Comparison of ENCODE assay signal across 21 mouse cellular contexts in genomic region chr2:109995061-109995460, GRCm38 (mm10). TPM values are rescaled to one million over a fixed set of nuclear protein-coding genes. Genes with fewer than 3 reads are reported as not detected.
A peak's percentile ranks its signal among the peaks of the same experiment; 100 is the strongest.
DNase-seq lines count a peak whose midpoint lies in the region; ATAC-seq and TF ChIP-seq lines count a peak whose summit lies in the region.
"Had no signal": no experiment of that assay in that cellular context is flagged by ENCODE, and none has a peak within 500 bp of the region (broad histone marks: within the 10 kb centered on the region; RNA-seq: fewer than 3 reads in every experiment).

No protein-coding gene starts in this region.

- no peak for TF ChIP-seq CTCF in intestine, postnatal 0 days (IDR thresholded peaks at IDR 0.05; ENCODE audit: low read depth)
- TF ChIP-seq CTCF in stomach, postnatal 0 days (IDR thresholded peaks at IDR 0.05; ENCODE audit: low read depth): no peak
- no peak for TF ChIP-seq CTCF in liver, embryonic 14.5 days (IDR thresholded peaks at IDR 0.05; ENCODE audit: low read depth)

- H3K4me3 ChIP-seq in intestine, embryonic 15.5 days (replicated peaks): no peak overlapping the region
- no peak overlapping the region for H3K4me3 ChIP-seq in intestine, postnatal 0 days (ENCODE audit: low read depth, low read length)
- H3K4me3 ChIP-seq in stomach, embryonic 15.5 days (replicated peaks): no peak overlapping the region
- H3K4me3 ChIP-seq in stomach, postnatal 0 days (ENCODE audit: low read depth, low read length): no peak overlapping the region
- H3K4me3 ChIP-seq in liver, embryonic 14.5 days (ENCODE audit: insufficient read depth in 1 of 2, low read depth in 2 of 2, low read length in 2 of 2): no peak overlapping the region
- H3K4me3 ChIP-seq in forebrain, embryonic 14.5 days (ENCODE audit: low read depth, low read length): no peak overlapping the region
- H3K4me3 ChIP-seq: forebrain, embryonic 15.5 days; hindbrain, embryonic 13.5 days; limb, embryonic 10.5 days; midbrain, embryonic 13.5 days had no signal

- peaks cover 16% of the 10 kb centered on the region for H3K4me1 ChIP-seq in intestine, embryonic 15.5 days (replicated peaks)
- H3K4me1 ChIP-seq in intestine, postnatal 0 days (replicated peaks; ENCODE audit: control insufficient read depth, insufficient read depth, low read length): 0 out of 2 replicates have a peak, but pooled peaks cover 8% of the 10 kb centered on the region
- H3K4me1 ChIP-seq in stomach, embryonic 15.5 days: peaks cover 5% of the 10 kb centered on the region; the same call in 1 of the 2 replicates
- H3K4me1 ChIP-seq in stomach, postnatal 0 days (replicated peaks; ENCODE audit: control insufficient read depth, insufficient read depth): peaks cover 2% of the 10 kb centered on the region
- H3K4me1 ChIP-seq in liver, embryonic 14.5 days (replicated peaks; ENCODE audit: control insufficient read depth in 2 of 2, insufficient read depth in 2 of 2, low read length in 1 of 2): peaks cover 22 to 33% of the 10 kb centered on the region in 2 experiments
- H3K4me1 ChIP-seq in forebrain, embryonic 14.5 days (ENCODE audit: control insufficient read depth, insufficient read depth, low read length): no peaks in the 10 kb centered on the region
- H3K4me1 ChIP-seq: forebrain, embryonic 15.5 days had no signal

- peak overlapping the region; percentile 55 for H3K27ac ChIP-seq in intestine, embryonic 15.5 days
- no peak overlapping the region for H3K27ac ChIP-seq in intestine, postnatal 0 days (ENCODE audit: low read depth, low read length)
- peak overlapping the region; percentile 44; the same call in 1 of the 2 replicates for H3K27ac ChIP-seq in stomach, embryonic 15.5 days
- H3K27ac ChIP-seq in stomach, postnatal 0 days (replicated peaks): no peak overlapping the region; the same call in 1 of the 2 replicates
- peak overlapping the region; percentile 38; the same call in 1 of the 2 replicates for H3K27ac ChIP-seq in liver, embryonic 14.5 days
- no peak overlapping the region for H3K27ac ChIP-seq in forebrain, embryonic 14.5 days (ENCODE audit: low read depth, low read length)
- H3K27ac ChIP-seq: forebrain, embryonic 15.5 days; hindbrain, embryonic 13.5 days; limb, embryonic 10.5 days; midbrain, embryonic 13.5 days had no signal

- no peak for ATAC-seq in intestine, embryonic 15.5 days
- ATAC-seq in intestine, postnatal 0 days: no peak
- ATAC-seq in stomach, embryonic 15.5 days (ENCODE audit: insufficient read depth, low FRiP score, low read depth): no peak
- ATAC-seq in stomach, postnatal 0 days (ENCODE audit: low FRiP score, low TSS enrichment): no peak
- ATAC-seq in liver, embryonic 14.5 days (ENCODE audit: insufficient read depth): peak; percentile 67; the same call in 1 of the 2 replicates
- ATAC-seq in forebrain, embryonic 14.5 days: no peak
- ATAC-seq: activated CD4-positive, CD25-positive, alpha-beta regulatory T cell, adult 4 months; forebrain, embryonic 15.5 days; lung, postnatal 0 days; midbrain, embryonic 13.5 days had no signal

- no peak for DNase-seq in stomach, postnatal 0 days (ENCODE audit: low spot score)
- no peak for DNase-seq in liver, embryonic 14.5 days (ENCODE audit: low read depth in 3 of 3, low spot score in 3 of 3)
- no peak for DNase-seq in forebrain, embryonic 14.5 days (ENCODE audit: low spot score)
- DNase-seq in thymus, adult 18-20 months: no peak
- DNase-seq: adrenal gland, adult 8-10 months; B cell, adult 2 months; cerebellum, adult 18-20 months; cerebellum, postnatal 14 days; heart, postnatal 36 days; kidney, postnatal 4 days had no signal

- peaks cover 4% of the 10 kb centered on the region; the same call in 1 of the 2 replicates for H3K36me3 ChIP-seq in intestine, embryonic 15.5 days
- H3K36me3 ChIP-seq in intestine, postnatal 0 days (ENCODE audit: control insufficient read depth, insufficient read depth): peaks cover 7% of the 10 kb centered on the region
- no peaks in the 10 kb centered on the region for H3K36me3 ChIP-seq in stomach, embryonic 15.5 days
- H3K36me3 ChIP-seq in stomach, postnatal 0 days (ENCODE audit: control insufficient read depth, insufficient read depth, low read length): peaks cover 3% of the 10 kb centered on the region; the same call in 1 of the 2 replicates
- no peaks in the 10 kb centered on the region for H3K36me3 ChIP-seq in liver, embryonic 14.5 days (replicated peaks; ENCODE audit: control insufficient read depth, insufficient read depth, low read depth)
- no peaks in the 10 kb centered on the region for H3K36me3 ChIP-seq in forebrain, embryonic 14.5 days (ENCODE audit: control insufficient read depth, insufficient read depth, low read length)
- H3K36me3 ChIP-seq: forebrain, embryonic 15.5 days; midbrain, embryonic 13.5 days had no signal

- no peak overlapping the region for H3K4me2 ChIP-seq in intestine, embryonic 15.5 days (replicated peaks)
- H3K4me2 ChIP-seq in intestine, postnatal 0 days (replicated peaks; ENCODE audit: low read depth): no peak overlapping the region
- H3K4me2 ChIP-seq in stomach, embryonic 15.5 days: no peak overlapping the region
- no peak overlapping the region for H3K4me2 ChIP-seq in stomach, postnatal 0 days (replicated peaks; ENCODE audit: low read depth)
- 0 out of 2 replicates have a peak overlapping the region, but pooled peaks have one; percentile 19 for H3K4me2 ChIP-seq in liver, embryonic 14.5 days (ENCODE audit: low read depth)
- H3K4me2 ChIP-seq in forebrain, embryonic 14.5 days (ENCODE audit: low read length): no peak overlapping the region
- H3K4me2 ChIP-seq: forebrain, embryonic 15.5 days; heart, embryonic 11.5 days; hindbrain, embryonic 13.5 days; midbrain, embryonic 13.5 days had no signal

- no peak for TF ChIP-seq EP300 in stomach, postnatal 0 days (optimal IDR thresholded peaks at IDR 0.05)
- peak; percentile 32; the same call in 1 of the 2 replicates for TF ChIP-seq EP300 in liver, embryonic 14.5 days (IDR thresholded peaks at IDR 0.05; ENCODE audit: low read depth)

- no peaks in the 10 kb centered on the region for H3K9me3 ChIP-seq in intestine, embryonic 15.5 days
- H3K9me3 ChIP-seq in intestine, postnatal 0 days (ENCODE audit: control insufficient read depth): no peaks in the 10 kb centered on the region
- H3K9me3 ChIP-seq in stomach, embryonic 15.5 days: no peaks in the 10 kb centered on the region
- no peaks in the 10 kb centered on the region for H3K9me3 ChIP-seq in stomach, postnatal 0 days (ENCODE audit: control insufficient read depth, low read length)
- no peaks in the 10 kb centered on the region for H3K9me3 ChIP-seq in liver, embryonic 14.5 days (ENCODE audit: control insufficient read depth, low read length)
- no peaks in the 10 kb centered on the region for H3K9me3 ChIP-seq in forebrain, embryonic 14.5 days (replicated peaks; ENCODE audit: control insufficient read depth, low read length)
- H3K9me3 ChIP-seq: forebrain, embryonic 15.5 days; hindbrain, embryonic 13.5 days; limb, embryonic 10.5 days; midbrain, embryonic 13.5 days had no signal

- H3K9ac ChIP-seq in intestine, embryonic 15.5 days: no peak overlapping the region
- no peak overlapping the region for H3K9ac ChIP-seq in intestine, postnatal 0 days (ENCODE audit: low read depth, low read length)
- no peak overlapping the region for H3K9ac ChIP-seq in stomach, embryonic 15.5 days
- no peak overlapping the region for H3K9ac ChIP-seq in stomach, postnatal 0 days (ENCODE audit: low read length)
- no peak overlapping the region for H3K9ac ChIP-seq in liver, embryonic 14.5 days (replicated peaks)
- H3K9ac ChIP-seq in forebrain, embryonic 14.5 days (ENCODE audit: low read length): no peak overlapping the region
- H3K9ac ChIP-seq: forebrain, embryonic 15.5 days; hindbrain, embryonic 13.5 days; midbrain, embryonic 13.5 days had no signal

- H3K27me3 ChIP-seq in intestine, embryonic 15.5 days (replicated peaks): no peaks in the 10 kb centered on the region
- no peaks in the 10 kb centered on the region for H3K27me3 ChIP-seq in intestine, postnatal 0 days (replicated peaks; ENCODE audit: control insufficient read depth, insufficient read depth, low read length)
- H3K27me3 ChIP-seq in stomach, embryonic 15.5 days (replicated peaks): no peaks in the 10 kb centered on the region
- H3K27me3 ChIP-seq in stomach, postnatal 0 days (ENCODE audit: control insufficient read depth, insufficient read depth, low read length): no peaks in the 10 kb centered on the region
- H3K27me3 ChIP-seq in liver, embryonic 14.5 days (ENCODE audit: control insufficient read depth, insufficient read depth, low read length): no peaks in the 10 kb centered on the region
- H3K27me3 ChIP-seq in forebrain, embryonic 14.5 days (replicated peaks; ENCODE audit: control insufficient read depth, insufficient read depth, low read length): 0 out of 2 replicates have a peak, but pooled peaks cover 6% of the 10 kb centered on the region
- H3K27me3 ChIP-seq: CH12.LX; hindbrain, embryonic 13.5 days; midbrain, embryonic 13.5 days had no signal

- 31% methylated on average over 2 of the region's 2 CpGs for WGBS in intestine, embryonic 15.5 days
- WGBS in intestine, postnatal 0 days: 31% methylated on average over 2 of the region's 2 CpGs
- WGBS in stomach, embryonic 15.5 days: 36% methylated on average over 2 of the region's 2 CpGs
- 46% methylated on average over 2 of the region's 2 CpGs for WGBS in stomach, postnatal 0 days
- 16% methylated on average over 2 of the region's 2 CpGs for WGBS in liver, embryonic 14.5 days (ENCODE audit: insufficient replicate concordance)
- WGBS in forebrain, embryonic 14.5 days: 87% methylated on average over 2 of the region's 2 CpGs

RNA-seq across cellular contexts. Expression of gene Ccdc34, which starts 22.6 kb away (rescaled TPM):
- 45.8 and 51.1 TPM in 2 replicates for polyA plus RNA-seq in intestine, embryonic 15.5 days (2015; fragmentation: Nextera tagmentation; extraction: Ambion mirVana)
- 25.3 TPM in 2 replicates for polyA plus RNA-seq in intestine, postnatal 0 days (2015; fragmentation: Nextera tagmentation; extraction: Ambion mirVana)
- polyA plus RNA-seq in stomach, embryonic 15.5 days (2015; fragmentation: Nextera tagmentation; extraction: Ambion mirVana): 47.4 and 47.6 TPM in 2 replicates
- polyA plus RNA-seq in stomach, postnatal 0 days (2015; fragmentation: Nextera tagmentation; extraction: Ambion mirVana): 16.1 and 18.7 TPM in 2 replicates
- polyA plus RNA-seq in liver, embryonic 14.5 days (2012; rRNA removed): 11.3 and 19.6 TPM in 2 replicates
- 22.8 and 27.0 TPM in 2 replicates for polyA plus RNA-seq in liver, embryonic 14.5 days (2014; fragmentation: Nextera tagmentation; extraction: Ambion mirVana)
- polyA plus RNA-seq in forebrain, embryonic 14.5 days (2014; fragmentation: Nextera tagmentation; extraction: Ambion mirVana): 35.8 and 39.2 TPM in 2 replicates

Comparison
In these comparisons a context has a peak if more than half of its experiments do, and no peak if none do; other contexts are left out.
1. H3K27ac ChIP-seq: peak in intestine, embryonic 15.5 days (single experiment), stomach, embryonic 15.5 days (single experiment) and liver, embryonic 14.5 days (single experiment); none in intestine, postnatal 0 days (single experiment), stomach, postnatal 0 days (single experiment) and forebrain, embryonic 14.5 days (single experiment).